Mouse (Mus musculus) heart, postnatal 0 days (tissue): ENCODE measurements around the gene Ppp1r12b. TPM values are rescaled to one million over a fixed set of nuclear protein-coding genes. Genes with fewer than 3 reads are reported as not detected.

Source experiments
- ATAC-seq: fragments of 200-750 bp; cut with Nextera tagmentation; 2 replicates; pipeline ENCODE4 v1.8.0; 2017; ENCODE audit warnings: low read depth, moderate number of reproducible peaks, moderate library complexity; ENCODE audit not compliant: insufficient read depth
- DNase-seq: peaks from one replicate; pipeline ENCODE4 v3.0.0-alpha.2; 2016; ENCODE audit warnings: low spot score
- H3K27ac ChIP-seq: fragments of 300-500 bp; sonication (generic); 2 replicates; pipeline ENCODE4 v1.5.1; 2014; ENCODE audit warnings: low read depth, mild to moderate bottlenecking
- H3K27me3 ChIP-seq: fragments of 300-500 bp; sonication (generic); 2 replicates; pipeline ENCODE4 v1.6.1; 2014; ENCODE audit warnings: low read length, mixed read lengths; ENCODE audit not compliant: control insufficient read depth, insufficient read depth
- H3K36me3 ChIP-seq: fragments of 300-500 bp; sonication (generic); replicated peaks from 2 replicates; pipeline ENCODE4 v1.6.1; 2014; ENCODE audit warnings: low read length, mixed read lengths; ENCODE audit not compliant: control insufficient read depth, insufficient read depth
- H3K4me1 ChIP-seq: fragments of 300-500 bp; sonication (generic); 2 replicates; pipeline ENCODE4 v1.6.1; 2014; ENCODE audit warnings: antibody characterized with exemption; ENCODE audit not compliant: control insufficient read depth, insufficient read depth
- H3K4me2 ChIP-seq: fragments of 300-500 bp; sonication (generic); 2 replicates; pipeline ENCODE4 v1.6.1; 2014; ENCODE audit warnings: low read depth, mild to moderate bottlenecking, low read length, moderate library complexity
- H3K4me3 ChIP-seq: fragments of 300-500 bp; sonication (generic); 2 replicates; pipeline ENCODE4 v1.5.1; 2014; ENCODE audit warnings: low read depth, low read length
- H3K9ac ChIP-seq: fragments of 300-500 bp; sonication (generic); replicated peaks from 2 replicates; pipeline ENCODE4 v1.6.1; 2014; ENCODE audit warnings: low read depth, low read length, mixed read lengths
- H3K9me3 ChIP-seq: fragments of 300-500 bp; sonication (generic); replicated peaks from 2 replicates; pipeline ENCODE4 v1.6.1; 2016; ENCODE audit warnings: low read length; ENCODE audit not compliant: control insufficient read depth
- CTCF ChIP-seq: IDR thresholded peaks from 2 replicates; pipeline ENCODE4 v1.5.1; 2016; ENCODE audit warnings: antibody characterized with exemption, control low read depth, low read depth
- EP300 ChIP-seq: IDR thresholded peaks from 2 replicates; pipeline ENCODE4 v1.6.1; 2016; ENCODE audit warnings: antibody characterized with exemption, low read depth
- WGBS: fragments of 180-500 bp; shearing (Covaris S2); extraction: QIAGEN DNeasy Blood & Tissue Kit; methylation state at CpG from one replicate; pipeline ENCODE4 v1.1.7; 2014; 5-methylcytosine and 5-hydroxymethylcytosine counted together
- polyA plus RNA-seq: library from polyadenylated mRNA; unstranded; fragments of >200 nt; fragmentation: Nextera tagmentation; extraction: Ambion mirVana; gene quantifications from 2 replicates; pipeline ENCODE4 v1.2.1, GENCODE M21; 2015
- total RNA-seq: library from RNA; depleted of rRNA; stranded (reverse); fragments of >200 nt; gene quantifications from 2 replicates; pipeline ENCODE4 v1.2.3, GENCODE M21; 2014; ENCODE audit warnings: low replicate concordance

The Ppp1r12b gene
- total and polyA plus RNA-seq, 2 experiments from 2014 or later: 23.0 to 69.9 TPM

- Histone ChIP-seq H3K4me3 (no peak overlapping the region), H3K9ac (no peak overlapping the region), H3K36me3 (peaks cover 44% of the 10 kb centered on the region), H3K27me3 (no peaks in the 10 kb centered on the region), H3K27ac (peak overlapping the region; percentile 75), H3K9me3 (no peaks in the 10 kb centered on the region), H3K4me1 (peaks cover 13% of the 10 kb centered on the region), H3K4me2 (0 out of 2 replicates have a peak overlapping the region, but pooled peaks have one; percentile 12)
- WGBS: 35% methylated on average over 13 of the region's 13 CpGs
- DNase-seq (peak; percentile 16), ATAC-seq (no peak)
- TF ChIP-seq EP300: no peak
- no peak for TF ChIP-seq CTCF
Observed at GRCm38 (mm10) chr1:134777936-134778548, 177.7 kb downstream of the Ppp1r12b start.

GRCm38 (mm10) chr1:134777201-134777885 is 178.4 kb downstream of the Ppp1r12b start:
- Histone ChIP-seq H3K4me2 (no peak overlapping the region), H3K9me3 (no peaks in the 10 kb centered on the region), H3K36me3 (peaks cover 50% of the 10 kb centered on the region), H3K27me3 (no peaks in the 10 kb centered on the region), H3K27ac (peak overlapping the region; percentile 75), H3K4me3 (no peak overlapping the region), H3K9ac (no peak overlapping the region), H3K4me1 (peaks cover 13% of the 10 kb centered on the region)
- no peak for TF ChIP-seq CTCF
- TF ChIP-seq EP300: no peak
- DNase-seq (no peak), ATAC-seq (no peak)
- WGBS: 76% methylated on average over 12 of the region's 12 CpGs

- TF ChIP-seq CTCF (no peak), EP300 (no peak)
- Histone ChIP-seq H3K4me1 (peaks cover 24% of the 10 kb centered on the region), H3K4me2 (no peak overlapping the region), H3K27me3 (no peaks in the 10 kb centered on the region), H3K9ac (no peak overlapping the region), H3K4me3 (no peak overlapping the region), H3K9me3 (no peaks in the 10 kb centered on the region), H3K27ac (no peak overlapping the region), H3K36me3 (peaks cover 58% of the 10 kb centered on the region)
- no peak for DNase-seq
- ATAC-seq: no peak
- 63% methylated on average over 3 of the region's 3 CpGs for WGBS
Observed at GRCm38 (mm10) chr1:134775631-134776030, 180.1 kb downstream of the Ppp1r12b start.

- 51% methylated on average over 6 of the region's 6 CpGs for WGBS
- peak overlapping the region; percentile 31; the same call in 1 of the 2 replicates for H3K27ac ChIP-seq
- no peak for TF ChIP-seq CTCF
- no peak for TF ChIP-seq EP300
- no peak for DNase-seq
- peaks cover 65% of the 10 kb centered on the region for H3K36me3 ChIP-seq
- no peak for ATAC-seq
- no peaks in the 10 kb centered on the region for H3K9me3 ChIP-seq
- no peak overlapping the region for H3K4me2 ChIP-seq
- no peak overlapping the region for H3K9ac ChIP-seq
- H3K27me3 ChIP-seq: no peaks in the 10 kb centered on the region
- H3K4me3 ChIP-seq: no peak overlapping the region
- H3K4me1 ChIP-seq: peaks cover 24% of the 10 kb centered on the region
Observed at GRCm38 (mm10) chr1:134774728-134775287, 180.9 kb downstream of the Ppp1r12b start.

GRCm38 (mm10) chr1:134774247-134774646 is 181.5 kb downstream of the Ppp1r12b start:
- Histone ChIP-seq H3K27ac (peak overlapping the region; percentile 31), H3K36me3 (peaks cover 67% of the 10 kb centered on the region), H3K27me3 (no peaks in the 10 kb centered on the region), H3K9ac (no peak overlapping the region), H3K4me2 (no peak overlapping the region), H3K9me3 (no peaks in the 10 kb centered on the region), H3K4me1 (peaks cover 24% of the 10 kb centered on the region), H3K4me3 (no peak overlapping the region)
- TF ChIP-seq CTCF (no peak), EP300 (no peak)
- ATAC-seq (no peak), DNase-seq (peak; percentile 13)
- 52% methylated on average over 2 of the region's 2 CpGs for WGBS
